15 mouse cellular contexts compared by ENCODE assay signal in genomic region chr15:84857623-84858022, GRCm38 (mm10). TPM values are rescaled to one million over a fixed set of nuclear protein-coding genes. Genes with fewer than 3 reads are reported as not detected.
"Had no signal": no experiment of that assay in that cellular context is flagged by ENCODE, and none has a peak within 500 bp of the region (broad histone marks: within the 10 kb centered on the region; RNA-seq: fewer than 3 reads in every experiment).

No protein-coding gene starts in this region.

- H3K27ac ChIP-seq: kidney, postnatal 0 days; limb, embryonic 13.5 days; liver, embryonic 13.5 days; macrophage; midbrain, embryonic 12.5 days; midbrain, embryonic 15.5 days had no signal

- H3K36me3 ChIP-seq: limb, embryonic 10.5 days; limb, embryonic 13.5 days; liver, embryonic 13.5 days; midbrain, embryonic 12.5 days; midbrain, embryonic 15.5 days had no signal

- H3K9ac ChIP-seq: limb, embryonic 13.5 days; liver, embryonic 13.5 days; midbrain, embryonic 15.5 days had no signal

- ATAC-seq: inflammation-experienced regulatory T-cells, adult 6 months; midbrain, embryonic 15.5 days had no signal

- DNase-seq: kidney, adult 18-20 months; liver, embryonic 13.5 days; lung, adult 2 months; lung, postnatal 14 days; retina, postnatal 1 day; right cerebral cortex, postnatal 25 days; thymus, postnatal 25 days had no signal

- H3K4me2 ChIP-seq: liver, embryonic 13.5 days had no signal

- H3K4me3 ChIP-seq: liver, embryonic 13.5 days; midbrain, embryonic 12.5 days; midbrain, embryonic 15.5 days had no signal

- H3K27me3 ChIP-seq: midbrain, embryonic 15.5 days had no signal

- H3K9me3 ChIP-seq: limb, embryonic 10.5 days; limb, embryonic 13.5 days; liver, embryonic 13.5 days; midbrain, embryonic 12.5 days; midbrain, embryonic 15.5 days had no signal

RNA-seq across cellular contexts. Expression of gene Phf21b, which starts 1.8 kb away (rescaled TPM):
- polyA plus RNA-seq: liver, embryonic 16.5 days had no signal
